Mouse (Mus musculus): ENCODE measurements around the gene 1810009A15Rik.

GRCm38 (mm10) chr19:8908531-8908930 is 19.9 kb downstream of the 1810009A15Rik start:
- no peak for TF ChIP-seq CTCF (IDR thresholded peaks at IDR 0.05 in 2 of 3, conservative IDR thresholded peaks at IDR 0.05 in 1 of 3; ENCODE audit: control insufficient read depth in 1 of 3, insufficient read depth in 1 of 3, low read depth in 2 of 3, low read length in 3 of 3, poor library complexity in 1 of 3, severe bottlenecking in 1 of 3)
- TF ChIP-seq MAX (IDR thresholded peaks at IDR 0.05; ENCODE audit: low read length): no peak
- TF ChIP-seq POLR2AphosphoS5 (IDR thresholded peaks at IDR 0.05; ENCODE audit: borderline replicate concordance, low read depth, low read length): no peak
- TF ChIP-seq GABPA (IDR thresholded peaks at IDR 0.05; ENCODE audit: low read depth, low read length): no peak
